Mouse (Mus musculus) small intestine, adult 2 months (tissue): ENCODE data around the gene Comt. TPM values are rescaled to one million over a fixed set of nuclear protein-coding genes. Genes with fewer than 3 reads are reported as not detected.

Experiments used
- H3K27ac ChIP-seq: fragments of 200-500 bp; 2 replicates; pipeline ENCODE4 v1.5.1; 2012; ENCODE audit warnings: low read depth, low read length, control low read depth, inconsistent platforms; ENCODE audit not compliant: insufficient read depth
- H3K27me3 ChIP-seq: fragments of 200-500 bp; 2 replicates; pipeline ENCODE4 v1.6.1; 2012; ENCODE audit warnings: mild to moderate bottlenecking, moderate library complexity, low read length, inconsistent platforms; ENCODE audit not compliant: control insufficient read depth, insufficient read depth
- H3K36me3 ChIP-seq: fragments of 200-500 bp; 2 replicates; pipeline ENCODE4 v1.6.1; 2012; ENCODE audit warnings: mild to moderate bottlenecking, low read length, control low read depth, inconsistent platforms; ENCODE audit not compliant: control insufficient read depth, insufficient read depth
- H3K4me1 ChIP-seq: fragments of 200-500 bp; 2 replicates; pipeline ENCODE4 v1.6.1; 2012; ENCODE audit warnings: low read length, inconsistent platforms, mixed read lengths; ENCODE audit not compliant: control insufficient read depth, insufficient read depth, insufficient read length
- H3K4me3 ChIP-seq: fragments of 200-500 bp; 2 replicates; pipeline ENCODE4 v1.5.1; 2012; ENCODE audit warnings: low read depth, mild to moderate bottlenecking, control low read depth, inconsistent platforms, low read length, moderate library complexity
- CTCF ChIP-seq: fragments of 200-500 bp; IDR thresholded peaks from 2 replicates; pipeline ENCODE4 v1.5.1; 2012; ENCODE audit warnings: low read depth, mild to moderate bottlenecking, control low read depth, inconsistent platforms, low read length, moderate library complexity, mixed read lengths; ENCODE audit not compliant: insufficient replicate concordance, insufficient read length; ENCODE audit errors: extremely low read depth
- POLR2A ChIP-seq: fragments of 200-500 bp; IDR thresholded peaks from 2 replicates; pipeline ENCODE4 v1.6.1; 2012; ENCODE audit warnings: low read depth, mild to moderate bottlenecking, control low read depth, inconsistent platforms, low read length, moderate library complexity
- WGBS: fragments of 180-500 bp; shearing (Covaris S2); methylation state at CpG from one replicate; pipeline ENCODE4 v1.1.7; 2018; 5-methylcytosine and 5-hydroxymethylcytosine counted together
- polyA plus RNA-seq: library from polyadenylated mRNA; depleted of rRNA; stranded (reverse); fragments of >200 nt; gene quantifications from 2 replicates; pipeline ENCODE4 v1.2.3, GENCODE M21; 2012

Comt gene
- polyA plus RNA-seq, 1 experiment: 214 TPM

DNA sequence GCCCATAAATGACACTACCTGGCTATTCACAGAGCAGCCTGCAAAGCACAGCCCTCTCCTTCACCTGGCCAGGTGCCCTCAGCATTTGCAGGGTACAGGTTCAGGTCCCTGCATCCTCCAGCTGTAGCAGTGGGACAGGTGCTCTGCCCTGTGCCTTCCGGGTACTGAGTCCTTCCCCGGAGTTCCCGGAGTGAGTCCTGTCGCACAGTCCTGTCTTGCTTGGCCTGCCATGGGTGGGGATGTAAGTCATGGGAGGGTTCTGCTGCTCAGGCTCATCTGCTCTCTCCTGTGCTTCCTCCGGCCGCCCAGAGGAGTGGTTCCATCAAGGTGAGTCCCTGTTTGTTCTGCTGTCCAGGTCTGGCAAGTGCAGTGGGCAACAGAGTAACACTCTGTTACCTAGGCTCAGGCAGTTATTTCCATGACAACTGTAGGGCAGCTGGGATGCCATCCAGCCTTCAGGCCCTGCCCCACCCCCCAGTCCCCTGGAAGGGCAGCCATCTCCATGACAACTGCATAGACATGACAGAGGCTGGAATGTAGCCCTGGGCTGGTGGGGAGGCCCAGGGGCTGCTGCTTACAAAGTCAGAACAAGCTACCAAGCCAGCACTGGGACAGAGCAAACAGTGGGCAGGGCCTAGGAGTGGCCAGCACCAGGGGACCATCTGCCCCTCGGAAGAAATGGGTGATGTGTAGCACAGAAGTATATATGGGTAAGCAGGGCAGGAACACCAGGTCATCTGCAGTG is 26.0 kb downstream of the Comt start:
- WGBS: 72% methylated on average over 7 of the region's 7 CpGs
- Histone ChIP-seq H3K4me1 (peaks cover 4% of the 10 kb centered on the region; the same call in 1 of the 2 replicates), H3K36me3 (no peaks in the 10 kb centered on the region), H3K4me3 (no peak overlapping the region), H3K27me3 (no peaks in the 10 kb centered on the region), H3K27ac (no peak overlapping the region)
- no peak for TF ChIP-seq POLR2A
- TF ChIP-seq CTCF: no peak

DNA sequence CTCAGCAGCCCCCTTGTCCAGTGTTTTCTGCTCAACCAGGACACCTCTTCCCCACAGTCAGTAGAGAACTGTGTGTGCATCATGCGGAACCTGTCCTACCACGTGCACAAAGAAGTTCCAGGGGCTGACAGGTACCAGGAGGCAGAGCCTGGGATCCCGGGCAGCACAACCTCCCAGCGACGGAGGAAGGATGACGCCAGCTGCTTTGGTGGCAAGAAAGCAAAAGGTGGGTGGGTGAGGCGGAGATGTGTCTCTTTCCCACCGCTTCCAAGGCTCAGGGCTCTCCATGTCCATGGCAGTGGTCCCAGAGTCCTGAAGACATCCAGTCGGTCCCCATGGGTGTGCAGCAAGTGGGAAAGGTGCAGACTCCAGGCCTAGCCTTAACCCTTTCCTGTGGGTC is 26.6 kb downstream of the Comt start:
- 80% methylated on average over 9 of the region's 9 CpGs for WGBS
- no peak overlapping the region for H3K27ac ChIP-seq
- H3K27me3 ChIP-seq: no peaks in the 10 kb centered on the region
- H3K36me3 ChIP-seq: no peaks in the 10 kb centered on the region
- 0 out of 2 replicates have a peak, but pooled peaks cover 2% of the 10 kb centered on the region for H3K4me1 ChIP-seq
- H3K4me3 ChIP-seq: no peak overlapping the region
- no peak for TF ChIP-seq POLR2A

- Histone ChIP-seq H3K36me3 (no peaks in the 10 kb centered on the region), H3K27ac (no peak overlapping the region), H3K27me3 (no peaks in the 10 kb centered on the region), H3K4me3 (no peak overlapping the region), H3K4me1 (peaks cover 5% of the 10 kb centered on the region)
- 95% methylated on average over 27 of the region's 27 CpGs for WGBS
- TF ChIP-seq POLR2A: no peak
- TF ChIP-seq CTCF: no peak
Observed at GRCm38 (mm10) chr16:18396791-18397621, 29.6 kb downstream of the Comt start.

DNA sequence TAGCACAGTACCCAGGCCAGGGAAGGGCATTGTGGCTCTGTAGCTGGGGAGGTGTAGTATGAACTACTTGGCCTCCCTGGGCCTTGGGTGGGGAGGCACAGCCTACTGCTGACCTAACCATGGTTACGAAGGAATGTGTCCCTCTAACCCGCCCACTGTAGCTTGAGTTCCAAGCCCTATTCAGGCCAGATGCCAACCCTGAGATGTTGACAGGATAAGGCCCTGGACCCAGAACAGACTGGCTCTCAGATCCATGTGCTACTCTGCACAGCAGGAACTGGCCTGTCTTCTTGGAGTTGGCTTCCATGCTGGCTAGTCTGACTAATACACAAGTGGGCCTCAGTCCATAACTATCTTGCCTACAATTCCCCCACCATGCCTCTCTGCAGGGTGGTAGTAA is 30.5 kb downstream of the Comt start:
- Histone ChIP-seq H3K27ac (no peak overlapping the region), H3K36me3 (no peaks in the 10 kb centered on the region), H3K4me1 (peaks cover 8% of the 10 kb centered on the region), H3K27me3 (no peaks in the 10 kb centered on the region), H3K4me3 (no peak overlapping the region)
- no peak for TF ChIP-seq POLR2A
- no peak for TF ChIP-seq CTCF
- WGBS: 51% methylated on average over 2 of the region's 2 CpGs

- Histone ChIP-seq H3K27me3 (no peaks in the 10 kb centered on the region), H3K36me3 (no peaks in the 10 kb centered on the region), H3K27ac (no peak overlapping the region), H3K4me3 (no peak overlapping the region), H3K4me1 (peaks cover 8% of the 10 kb centered on the region)
- TF ChIP-seq CTCF (no peak), POLR2A (no peak)
- 69% methylated on average over 6 of the region's 7 CpGs for WGBS
Observed at GRCm38 (mm10) chr16:18395620-18396036, 31.0 kb downstream of the Comt start.

GRCm38 (mm10) chr16:18394777-18395619 is 31.7 kb downstream of the Comt start:
- TF ChIP-seq POLR2A (no peak), CTCF (no peak)
- no peaks in the 10 kb centered on the region for H3K36me3 ChIP-seq
- no peak overlapping the region for H3K4me3 ChIP-seq
- no peaks in the 10 kb centered on the region for H3K27me3 ChIP-seq
- 76% methylated on average over 11 of the region's 11 CpGs for WGBS
- no peak overlapping the region for H3K27ac ChIP-seq
- peaks cover 8% of the 10 kb centered on the region for H3K4me1 ChIP-seq
